Mouse (Mus musculus): ENCODE results near the gene Tbx6.

DNA sequence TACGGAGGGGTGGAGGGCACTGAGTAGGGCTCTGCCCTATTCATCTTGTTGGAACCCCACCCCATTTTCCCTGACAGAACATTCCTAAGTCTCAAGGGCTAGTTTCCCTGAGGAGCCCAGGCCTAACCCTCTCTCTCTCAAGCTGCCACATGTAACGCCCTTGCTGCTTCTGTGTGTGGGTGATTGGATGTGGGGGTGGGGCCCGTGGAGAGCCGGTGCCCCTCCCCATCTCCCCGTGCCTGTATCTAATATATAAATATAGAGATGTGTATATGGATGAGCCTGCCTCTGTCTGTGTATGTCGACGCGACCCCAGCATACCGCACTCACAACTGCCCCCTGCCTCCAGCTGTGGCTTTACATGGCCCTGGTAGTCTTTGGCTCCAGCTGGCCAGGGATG lies 15.7 kb upstream of the Tbx6 start:
- no peak for TF ChIP-seq CTCF (IDR thresholded peaks at IDR 0.05; ENCODE audit: control insufficient read depth, insufficient read depth, insufficient read length)
- TF ChIP-seq FOSL1 (IDR thresholded peaks at IDR 0.05; ENCODE audit: insufficient read depth, low read length, poor library complexity, severe bottlenecking) = no peak
- no peak for TF ChIP-seq USF1 (IDR thresholded peaks at IDR 0.05; ENCODE audit: low read depth)
- no peak for TF ChIP-seq MAX (IDR thresholded peaks at IDR 0.05)
- no peak for TF ChIP-seq CEBPB (IDR thresholded peaks at IDR 0.05; ENCODE audit: low read depth)
- TF ChIP-seq MYOD1 (IDR thresholded peaks at IDR 0.05; ENCODE audit: control insufficient read depth, insufficient read length, low read depth) = no peak
